Mouse (Mus musculus) lung, postnatal 0 days (tissue): ENCODE measurements around the gene Iqck. TPM values are rescaled to one million over a fixed set of nuclear protein-coding genes. Genes with fewer than 3 reads are reported as not detected.
A peak's percentile ranks its signal among the peaks of the same experiment; 100 is the strongest.

Source experiments
- ATAC-seq: fragments of 200-750 bp; cut with Nextera tagmentation; 2 replicates; pipeline ENCODE4 v1.8.0; 2017; ENCODE audit warnings: moderate library complexity
- DNase-seq: peaks from one replicate; pipeline ENCODE4 v3.0.0-alpha.2; 2016; ENCODE audit warnings: low spot score
- H3K27ac ChIP-seq: fragments of 300-500 bp; sonication (generic); 2 replicates; pipeline ENCODE4 v1.5.1; 2014; ENCODE audit warnings: antibody characterized with exemption, mild to moderate bottlenecking, low read length, mixed read lengths
- H3K27me3 ChIP-seq: fragments of 300-500 bp; sonication (generic); replicated peaks from 2 replicates; pipeline ENCODE4 v1.6.1; 2014; ENCODE audit warnings: low read length, mixed read lengths; ENCODE audit not compliant: insufficient read depth
- H3K36me3 ChIP-seq: fragments of 300-500 bp; sonication (generic); 2 replicates; pipeline ENCODE4 v1.6.1; 2014; ENCODE audit warnings: low read length, mixed read lengths; ENCODE audit not compliant: insufficient read depth
- H3K4me1 ChIP-seq: fragments of 300-500 bp; sonication (generic); 2 replicates; pipeline ENCODE4 v1.6.1; 2014; ENCODE audit warnings: antibody characterized with exemption, low read depth, low read length, mixed read lengths; ENCODE audit not compliant: insufficient read depth
- H3K4me2 ChIP-seq: fragments of 300-500 bp; sonication (generic); replicated peaks from 2 replicates; pipeline ENCODE4 v1.6.1; 2014; ENCODE audit warnings: low read depth, mild to moderate bottlenecking, low read length, moderate library complexity, mixed read lengths
- H3K4me3 ChIP-seq: fragments of 300-500 bp; sonication (generic); 2 replicates; pipeline ENCODE4 v1.5.1; 2014; ENCODE audit warnings: low read depth, low read length
- H3K9ac ChIP-seq: fragments of 300-500 bp; sonication (generic); replicated peaks from 2 replicates; pipeline ENCODE4 v1.6.1; 2014; ENCODE audit warnings: low read depth, mild to moderate bottlenecking
- H3K9me3 ChIP-seq: fragments of 300-500 bp; sonication (generic); 2 replicates; pipeline ENCODE4 v1.6.1; 2016; ENCODE audit warnings: low read length, mixed read lengths
- CTCF ChIP-seq: IDR thresholded peaks from 2 replicates; pipeline ENCODE4 v1.5.1; 2016; ENCODE audit warnings: antibody characterized with exemption, mild to moderate bottlenecking
- EP300 ChIP-seq: IDR thresholded peaks from 2 replicates; pipeline ENCODE4 v1.6.1; 2016; ENCODE audit warnings: antibody characterized with exemption, mild to moderate bottlenecking, control low read depth
- WGBS: fragments of 180-500 bp; shearing (Covaris S2); extraction: QIAGEN DNeasy Blood & Tissue Kit; methylation state at CpG from one replicate; pipeline ENCODE4 v1.1.7; 2014; 5-methylcytosine and 5-hydroxymethylcytosine counted together
- polyA plus RNA-seq: library from polyadenylated mRNA; unstranded; fragments of >200 nt; fragmentation: Nextera tagmentation; extraction: Ambion mirVana; gene quantifications from 2 replicates; pipeline ENCODE4 v1.2.1, GENCODE M21; 2015

Iqck gene
- polyA plus RNA-seq, 1 experiment from 2014 or later: 3.5 TPM

GRCm38 (mm10) chr7:118848796-118849195 is 6.8 kb upstream of the Iqck start:
- Histone ChIP-seq H3K27me3 (no peaks in the 10 kb centered on the region), H3K36me3 (peaks cover 23% of the 10 kb centered on the region), H3K4me3 (no peak overlapping the region), H3K4me1 (no peaks in the 10 kb centered on the region; the same call in 1 of the 2 replicates), H3K9ac (no peak overlapping the region), H3K4me2 (no peak overlapping the region), H3K27ac (no peak overlapping the region; the same call in 1 of the 2 replicates), H3K9me3 (no peaks in the 10 kb centered on the region)
- TF ChIP-seq EP300 (no peak), CTCF (no peak)
- ATAC-seq (peak; percentile 54), DNase-seq (peak; percentile 39)
- 52% methylated on average over 10 of the region's 10 CpGs for WGBS

GRCm38 (mm10) chr7:118849543-118850250 is 5.9 kb upstream of the Iqck start:
- Histone ChIP-seq H3K4me3 (no peak overlapping the region), H3K9ac (no peak overlapping the region), H3K9me3 (no peaks in the 10 kb centered on the region), H3K4me2 (no peak overlapping the region), H3K27ac (no peak overlapping the region), H3K36me3 (peaks cover 14% of the 10 kb centered on the region; the same call in 1 of the 2 replicates), H3K27me3 (no peaks in the 10 kb centered on the region), H3K4me1 (no peaks in the 10 kb centered on the region; the same call in none of the 2 replicates)
- DNase-seq (no peak), ATAC-seq (no peak)
- 61% methylated on average over 5 of the region's 5 CpGs for WGBS
- TF ChIP-seq EP300: no peak
- no peak for TF ChIP-seq CTCF

DNA sequence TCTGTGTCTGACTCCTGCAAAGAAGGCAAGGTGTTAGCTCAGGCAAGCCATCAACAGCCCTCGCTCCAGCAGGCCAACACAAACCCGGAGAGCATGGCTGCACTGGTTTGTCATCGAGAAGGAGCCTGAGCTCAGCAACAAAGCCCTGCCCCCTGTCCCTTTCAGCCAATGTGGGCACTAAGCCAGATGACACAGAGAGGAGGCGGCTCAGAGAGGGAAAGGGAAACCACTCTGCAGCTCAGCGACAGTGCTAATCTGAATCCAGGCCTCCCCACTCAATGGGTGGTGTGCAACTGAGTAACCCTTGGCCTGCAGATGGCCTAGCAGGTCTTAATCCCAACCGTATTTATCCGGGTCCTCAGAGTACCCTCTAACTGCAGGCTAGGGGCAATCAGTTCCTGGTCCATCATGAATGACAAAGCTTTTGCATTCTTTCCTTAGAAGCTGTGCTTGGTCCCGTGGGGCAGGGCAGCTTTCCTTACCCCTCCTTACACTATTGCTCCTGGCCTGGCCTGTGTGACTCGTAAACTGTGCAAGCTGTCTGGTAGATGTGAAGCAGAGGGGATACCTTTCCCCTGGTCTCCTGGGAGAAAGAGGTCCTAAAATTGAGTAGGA is 4.8 kb upstream of the Iqck start:
- H3K4me2 ChIP-seq: no peak overlapping the region
- no peak for ATAC-seq
- TF ChIP-seq EP300: no peak
- H3K27me3 ChIP-seq: no peaks in the 10 kb centered on the region
- H3K36me3 ChIP-seq: peaks cover 9% of the 10 kb centered on the region; the same call in 1 of the 2 replicates
- whole genome bisulfite sequencing: 61% methylated on average over 9 of the region's 9 CpGs
- no peaks in the 10 kb centered on the region for H3K9me3 ChIP-seq
- H3K9ac ChIP-seq: no peak overlapping the region
- H3K4me3 ChIP-seq: no peak overlapping the region
- DNase-seq: peak; percentile 43
- H3K4me1 ChIP-seq: peaks cover 3% of the 10 kb centered on the region
- no peak overlapping the region for H3K27ac ChIP-seq

GRCm38 (mm10) chr7:118851571-118851970 is 4.0 kb upstream of the Iqck start:
- H3K4me3 ChIP-seq: no peak overlapping the region
- peaks cover 8% of the 10 kb centered on the region for H3K4me1 ChIP-seq
- no peak overlapping the region for H3K4me2 ChIP-seq
- H3K9me3 ChIP-seq: no peaks in the 10 kb centered on the region
- DNase-seq: peak; percentile 37
- H3K36me3 ChIP-seq: peaks cover 9% of the 10 kb centered on the region; the same call in 1 of the 2 replicates
- 78% methylated on average over 7 of the region's 7 CpGs for WGBS
- H3K27ac ChIP-seq: no peak overlapping the region
- no peaks in the 10 kb centered on the region for H3K27me3 ChIP-seq
- no peak for TF ChIP-seq CTCF
- TF ChIP-seq EP300: no peak
- no peak overlapping the region for H3K9ac ChIP-seq
- no peak for ATAC-seq

GRCm38 (mm10) chr7:118852611-118853010 is 2.9 kb upstream of the Iqck start:
- Histone ChIP-seq H3K36me3 (0 out of 2 replicates have a peak, but pooled peaks cover 3% of the 10 kb centered on the region), H3K4me2 (no peak overlapping the region), H3K27me3 (no peaks in the 10 kb centered on the region), H3K4me3 (no peak overlapping the region), H3K9ac (no peak overlapping the region), H3K9me3 (no peaks in the 10 kb centered on the region), H3K27ac (no peak overlapping the region), H3K4me1 (peaks cover 8% of the 10 kb centered on the region)
- ATAC-seq (no peak), DNase-seq (no peak)
- 70% methylated on average over 4 of the region's 4 CpGs for WGBS
- TF ChIP-seq EP300 (no peak), CTCF (no peak)

DNA sequence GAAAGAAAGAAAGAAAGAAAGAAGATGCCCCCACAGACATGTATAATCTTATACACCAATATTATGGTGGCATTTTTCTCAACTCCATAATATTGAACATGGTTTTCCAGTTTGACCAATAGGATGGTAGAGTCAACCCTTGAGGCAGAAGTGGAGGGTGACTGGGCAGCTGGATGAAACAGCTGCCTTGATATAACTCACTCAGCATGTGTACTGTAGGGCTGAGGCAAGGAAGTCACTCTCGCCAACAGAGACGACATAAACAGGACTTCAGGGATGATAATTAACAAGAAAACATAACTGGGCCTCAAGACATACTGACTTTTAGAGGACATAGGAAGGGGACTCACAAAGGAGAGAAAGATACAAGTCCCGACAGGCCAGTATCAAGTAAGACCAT is 946 bp upstream of the Iqck start:
- peaks cover 8% of the 10 kb centered on the region; the same call in 1 of the 2 replicates for H3K4me1 ChIP-seq
- TF ChIP-seq CTCF (no peak), EP300 (no peak)
- DNase-seq: no peak
- 7% methylated on average over 3 of the region's 3 CpGs for WGBS
- H3K36me3 ChIP-seq: no peaks in the 10 kb centered on the region
- no peak for ATAC-seq
- H3K27me3 ChIP-seq: no peaks in the 10 kb centered on the region
- H3K9me3 ChIP-seq: no peaks in the 10 kb centered on the region
- H3K9ac ChIP-seq: peak overlapping the region; percentile 37; the same call in 1 of the 2 replicates
- H3K27ac ChIP-seq: no peak overlapping the region
- H3K4me3 ChIP-seq: peak overlapping the region; percentile 78
- peak overlapping the region; percentile 90 for H3K4me2 ChIP-seq
